Mouse (Mus musculus) ovary, adult 2 months (tissue): ENCODE measurements around the gene Rhox3a. TPM values are rescaled to one million over a fixed set of nuclear protein-coding genes. Genes with fewer than 3 reads are reported as not detected.

ENCODE experiments used
- polyA plus RNA-seq: library from polyadenylated mRNA; depleted of rRNA; stranded (reverse); fragments of >200 nt; gene quantifications from 2 replicates; pipeline ENCODE4 v1.2.3, GENCODE M21; 2012; rRNA removed

The Rhox3a gene
- not detected in 2 replicates for polyA plus RNA-seq

DNA sequence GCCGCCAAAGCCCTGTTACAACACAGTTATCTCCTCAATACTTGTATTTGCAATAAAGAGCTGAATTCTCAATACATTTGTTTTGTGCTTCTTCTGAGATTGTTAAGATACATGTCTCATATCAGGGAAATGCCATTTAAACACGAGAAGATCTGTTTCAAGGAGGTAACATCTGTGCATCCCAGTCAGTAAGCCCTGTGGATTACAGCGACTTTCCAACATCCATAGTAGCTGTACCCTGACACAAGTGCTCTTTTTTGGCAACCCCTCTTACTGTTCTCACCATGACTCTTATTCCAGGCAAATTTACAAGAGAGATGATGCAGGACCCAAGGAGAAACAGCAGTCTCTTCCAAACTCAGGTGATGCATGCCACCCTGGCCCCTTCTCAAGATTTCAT is at the start of gene Rhox3a:
Rhox3a (plus strand) TSS at position 301 of the 400 bp plus-strand sequence.

DNA sequence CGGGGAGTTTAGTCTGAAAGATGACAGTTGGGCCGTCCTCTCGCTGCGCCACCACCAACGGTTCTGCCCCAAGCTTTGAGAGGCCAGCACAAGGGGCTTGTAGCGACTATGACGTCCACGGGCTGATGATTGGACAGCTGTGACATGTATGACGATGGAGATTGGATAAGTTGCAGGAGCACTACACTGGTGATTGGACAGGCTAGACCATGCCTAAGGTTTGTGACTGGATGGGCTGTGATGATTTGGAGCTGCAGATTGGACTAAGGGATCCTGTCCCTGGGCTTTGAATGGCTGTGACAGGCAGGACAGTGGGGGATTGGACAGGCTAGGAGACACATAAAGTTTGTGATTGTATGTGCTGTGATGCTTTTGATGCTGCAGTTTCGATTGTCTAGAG is 38.8 kb upstream of the Rhox3a start, which contains the start of gene Gm9:
Gm9 (minus strand) TSS at position 101 of the 400 bp plus-strand sequence.

DNA sequence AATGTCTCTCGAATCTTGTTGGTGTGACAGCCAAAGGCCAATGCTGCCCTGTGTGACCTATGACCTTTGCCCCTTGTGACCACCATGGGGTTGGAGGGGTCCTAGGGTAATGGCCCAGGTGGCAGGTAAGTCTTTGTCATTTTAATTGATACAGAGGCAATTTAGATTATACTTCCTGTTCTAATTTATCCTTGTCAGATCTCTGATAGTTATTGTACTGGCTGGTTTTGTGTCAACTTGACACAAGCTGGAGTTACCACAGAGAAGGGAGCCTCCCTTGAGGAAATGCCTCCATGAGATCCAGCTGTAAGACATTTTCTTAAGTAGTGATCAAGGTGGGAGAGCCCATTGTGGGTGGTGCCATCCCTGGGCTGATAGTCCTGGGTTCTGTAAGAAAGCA is 27.6 kb upstream of the Rhox3a start, which contains the start of gene Rhox1:
Rhox1 (minus strand) TSS at position 101 of the 400 bp plus-strand sequence.

DNA sequence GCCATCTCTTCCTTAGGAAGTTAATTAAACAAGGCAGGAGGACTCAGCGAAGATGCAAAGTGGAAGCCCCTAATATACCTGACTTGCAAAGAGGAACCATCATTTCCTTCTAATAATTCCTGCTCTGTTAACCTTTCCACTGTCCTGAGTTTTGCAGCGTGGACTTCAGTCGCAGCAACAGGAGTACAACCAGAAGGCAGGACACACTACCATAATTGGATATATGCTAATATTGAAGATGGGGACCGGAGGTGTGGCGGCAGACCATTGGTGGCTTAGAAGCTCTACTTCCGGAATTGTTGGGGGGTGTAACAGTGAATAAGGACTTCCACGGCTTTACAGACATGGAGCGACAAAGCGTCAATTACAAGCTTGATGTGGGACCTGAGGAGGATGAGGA is 5.0 kb upstream of the Rhox3a start, which contains the start of gene Rhox2a:
Rhox2a (plus strand) TSS at position 301 of the 400 bp plus-strand sequence.

DNA sequence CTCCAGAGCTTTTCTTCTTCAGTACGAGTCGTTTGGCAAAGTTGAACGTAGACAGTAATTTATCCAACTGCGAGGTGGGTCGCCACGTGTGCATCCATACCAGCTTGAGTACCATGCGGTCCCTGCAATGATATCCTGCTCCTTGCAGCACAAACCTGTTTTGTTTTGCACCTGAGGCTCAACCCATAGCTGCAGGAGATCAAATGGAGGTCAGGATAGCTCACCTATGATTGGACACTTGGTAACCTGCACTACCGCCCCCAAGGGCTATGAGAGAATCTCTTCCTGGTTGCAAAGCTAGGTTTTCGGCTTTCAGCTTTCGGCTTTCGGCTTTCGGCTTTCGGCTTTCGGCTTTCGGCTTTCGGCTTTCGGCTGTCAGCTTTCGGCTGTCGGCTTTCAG is 15.3 kb downstream of the Rhox3a start, which contains the start of gene Rhox4a:
Rhox4a (plus strand) TSS at position 301 of the 400 bp plus-strand sequence.

Other genes with a start within 250 kb of the Rhox3a start
- gene Sowahd, start 201.1 kb upstream of the Rhox3a start, polyA plus RNA-seq: 0.09 TPM in 1 of 2 replicates, not detected in the other
- 12.7 and 16.7 TPM in 2 replicates for gene Rpl39, start 164.5 kb upstream of the Rhox3a start, polyA plus RNA-seq
- 1.9 and 2.4 TPM in 2 replicates for gene Upf3b, start 139.6 kb upstream of the Rhox3a start, polyA plus RNA-seq
- 1.8 and 2.0 TPM in 2 replicates for gene Nkap, start 123.1 kb upstream of the Rhox3a start, polyA plus RNA-seq
- 7.0 and 7.1 TPM in 2 replicates for gene Akap14, start 81.1 kb upstream of the Rhox3a start, polyA plus RNA-seq
- gene Ndufa1, start 58.8 kb upstream of the Rhox3a start, polyA plus RNA-seq: 86.4 and 196 TPM in 2 replicates
- gene Rnf113a1, start 58.7 kb upstream of the Rhox3a start, polyA plus RNA-seq: 2.1 and 2.3 TPM in 2 replicates
- not detected in 2 replicates for gene Gm9, start 38.9 kb upstream of the Rhox3a start, polyA plus RNA-seq
- gene Rhox1, start 27.7 kb upstream of the Rhox3a start, polyA plus RNA-seq: 0.25 and 0.28 TPM in 2 replicates
- gene Rhox2a, start 4.9 kb upstream of the Rhox3a start, polyA plus RNA-seq: not detected in 2 replicates
- gene Rhox4a, start 15.4 kb downstream of the Rhox3a start, polyA plus RNA-seq: not detected in 2 replicates
- gene Rhox3a2, start 130.1 kb downstream of the Rhox3a start, polyA plus RNA-seq: not detected in 2 replicates
- gene Rhox4a2, start 140.9 kb downstream of the Rhox3a start, polyA plus RNA-seq: not detected in 2 replicates
- not detected in 2 replicates for gene Rhox2b, start 162.1 kb downstream of the Rhox3a start, polyA plus RNA-seq
- not detected in 2 replicates for gene Rhox4b, start 182.6 kb downstream of the Rhox3a start, polyA plus RNA-seq
- not detected in 2 replicates for gene Rhox2c, start 203.8 kb downstream of the Rhox3a start, polyA plus RNA-seq
- not detected in 2 replicates for gene Rhox3c, start 208.7 kb downstream of the Rhox3a start, polyA plus RNA-seq
- gene Rhox4c, start 230.4 kb downstream of the Rhox3a start, polyA plus RNA-seq: not detected in 2 replicates
- gene Rhox2d, start 243.5 kb downstream of the Rhox3a start, polyA plus RNA-seq: not detected in 2 replicates